Mouse (Mus musculus): ENCODE data around the gene Gm49486. TPM values are rescaled to one million over a fixed set of nuclear protein-coding genes. Genes with fewer than 3 reads are reported as not detected.

The Gm49486 gene
- polyA plus RNA-seq, 1 experiment from 2014 or later, result 0.94 TPM

GRCm38 (mm10) chr15:79199390-79199976, 29.7 kb upstream of the Gm49486 start:
- Histone ChIP-seq H3K4me1 (replicated peaks; ENCODE audit: control insufficient read depth, insufficient read depth, low read length) (peaks cover 18% of the 10 kb centered on the region), H3K9me3 (ENCODE audit: control insufficient read depth, low read length) (no peaks in the 10 kb centered on the region), H3K4me3 (replicated peaks; ENCODE audit: low read length) (no peak overlapping the region), H3K27me3 (replicated peaks; ENCODE audit: control insufficient read depth, insufficient read depth, low read length) (no peaks in the 10 kb centered on the region), H3K27ac (ENCODE audit: low read length) (no peak overlapping the region), H3K9ac (replicated peaks; ENCODE audit: low read depth, low read length) (no peak overlapping the region), H3K36me3 (ENCODE audit: control insufficient read depth, insufficient read depth) (no peaks in the 10 kb centered on the region), H3K4me2 (ENCODE audit: low read length) (no peak overlapping the region)
- no peak for ATAC-seq
- WGBS, result 92% methylated on average over 12 of the region's 12 CpGs

GRCm38 (mm10) chr15:79201491-79202150, 27.6 kb upstream of the Gm49486 start:
- peak overlapping the region; percentile 28 for H3K9ac ChIP-seq (replicated peaks; ENCODE audit: low read depth, low read length)
- peak; percentile 62 for ATAC-seq
- no peaks in the 10 kb centered on the region for H3K27me3 ChIP-seq (replicated peaks; ENCODE audit: control insufficient read depth, insufficient read depth, low read length)
- no peak overlapping the region for H3K4me2 ChIP-seq (ENCODE audit: low read length)
- H3K36me3 ChIP-seq (ENCODE audit: control insufficient read depth, insufficient read depth), result no peaks in the 10 kb centered on the region
- peaks cover 18% of the 10 kb centered on the region for H3K4me1 ChIP-seq (replicated peaks; ENCODE audit: control insufficient read depth, insufficient read depth, low read length)
- 9% methylated on average over 13 of the region's 13 CpGs for WGBS
- peak overlapping the region; percentile 41; the same call in 1 of the 2 replicates for H3K27ac ChIP-seq (ENCODE audit: low read length)
- no peak overlapping the region for H3K4me3 ChIP-seq (replicated peaks; ENCODE audit: low read length)
- H3K9me3 ChIP-seq (ENCODE audit: control insufficient read depth, low read length), result no peaks in the 10 kb centered on the region

- no peak overlapping the region for H3K4me3 ChIP-seq (replicated peaks; ENCODE audit: low read length)
- no peak overlapping the region for H3K4me2 ChIP-seq (ENCODE audit: low read length)
- H3K9me3 ChIP-seq (ENCODE audit: control insufficient read depth, low read length), result no peaks in the 10 kb centered on the region
- H3K27ac ChIP-seq (ENCODE audit: low read length), result no peak overlapping the region
- peak; percentile 67 for ATAC-seq
- 48% methylated on average over 10 of the region's 10 CpGs for WGBS
- H3K9ac ChIP-seq (replicated peaks; ENCODE audit: low read depth, low read length), result no peak overlapping the region; the same call in 1 of the 2 replicates
- peaks cover 18% of the 10 kb centered on the region for H3K4me1 ChIP-seq (replicated peaks; ENCODE audit: control insufficient read depth, insufficient read depth, low read length)
- no peaks in the 10 kb centered on the region for H3K36me3 ChIP-seq (ENCODE audit: control insufficient read depth, insufficient read depth)
- no peaks in the 10 kb centered on the region for H3K27me3 ChIP-seq (replicated peaks; ENCODE audit: control insufficient read depth, insufficient read depth, low read length)
Observed at GRCm38 (mm10) chr15:79202575-79202974, 26.6 kb upstream of the Gm49486 start.

GRCm38 (mm10) chr15:79208211-79208610, 21.0 kb upstream of the Gm49486 start:
- 77% methylated on average over 6 of the region's 6 CpGs for WGBS
- ATAC-seq, result no peak
- no peak overlapping the region for H3K4me3 ChIP-seq (replicated peaks; ENCODE audit: low read length)

GRCm38 (mm10) chr15:79208758-79209439, 20.3 kb upstream of the Gm49486 start:
- Histone ChIP-seq H3K27ac (ENCODE audit: low read length) (no peak overlapping the region), H3K4me3 (replicated peaks; ENCODE audit: low read length) (no peak overlapping the region), H3K36me3 (ENCODE audit: control insufficient read depth, insufficient read depth) (no peaks in the 10 kb centered on the region), H3K4me1 (replicated peaks; ENCODE audit: control insufficient read depth, insufficient read depth, low read length) (no peaks in the 10 kb centered on the region), H3K9me3 (ENCODE audit: control insufficient read depth, low read length) (no peaks in the 10 kb centered on the region), H3K4me2 (ENCODE audit: low read length) (no peak overlapping the region), H3K9ac (replicated peaks; ENCODE audit: low read depth, low read length) (no peak overlapping the region), H3K27me3 (replicated peaks; ENCODE audit: control insufficient read depth, insufficient read depth, low read length) (no peaks in the 10 kb centered on the region)
- ATAC-seq, result no peak
- 79% methylated on average over 27 of the region's 27 CpGs for WGBS

More at GRCm38 (mm10) chr15:79208211-79208610, 21.0 kb upstream of the Gm49486 start:
- no peaks in the 10 kb centered on the region for H3K27me3 ChIP-seq (replicated peaks; ENCODE audit: control insufficient read depth, insufficient read depth, low read length)
- H3K4me1 ChIP-seq (replicated peaks; ENCODE audit: control insufficient read depth, insufficient read depth, low read length), result no peaks in the 10 kb centered on the region
- H3K36me3 ChIP-seq (ENCODE audit: control insufficient read depth, insufficient read depth), result no peaks in the 10 kb centered on the region
- H3K4me2 ChIP-seq (ENCODE audit: low read length), result no peak overlapping the region
- no peaks in the 10 kb centered on the region for H3K9me3 ChIP-seq (ENCODE audit: control insufficient read depth, low read length)
- no peak overlapping the region for H3K27ac ChIP-seq (ENCODE audit: low read length)
- H3K9ac ChIP-seq (replicated peaks; ENCODE audit: low read depth, low read length), result no peak overlapping the region

GRCm38 (mm10) chr15:79210357-79210756, 18.8 kb upstream of the Gm49486 start:
- no peaks in the 10 kb centered on the region for H3K9me3 ChIP-seq (ENCODE audit: control insufficient read depth, low read length)
- no peaks in the 10 kb centered on the region for H3K36me3 ChIP-seq (ENCODE audit: control insufficient read depth, insufficient read depth)
- H3K4me3 ChIP-seq (replicated peaks; ENCODE audit: low read length), result no peak overlapping the region
- no peak overlapping the region for H3K4me2 ChIP-seq (ENCODE audit: low read length)
- ATAC-seq, result no peak
- H3K9ac ChIP-seq (replicated peaks; ENCODE audit: low read depth, low read length), result no peak overlapping the region
- H3K4me1 ChIP-seq (replicated peaks; ENCODE audit: control insufficient read depth, insufficient read depth, low read length), result no peaks in the 10 kb centered on the region
- H3K27me3 ChIP-seq (replicated peaks; ENCODE audit: control insufficient read depth, insufficient read depth, low read length), result no peaks in the 10 kb centered on the region
- WGBS, result 68% methylated on average over 2 of the region's 2 CpGs
- no peak overlapping the region for H3K27ac ChIP-seq (ENCODE audit: low read length)

- ATAC-seq, result no peak
- Histone ChIP-seq H3K4me1 (replicated peaks; ENCODE audit: control insufficient read depth, insufficient read depth, low read length) (no peaks in the 10 kb centered on the region), H3K27ac (ENCODE audit: low read length) (no peak overlapping the region), H3K27me3 (replicated peaks; ENCODE audit: control insufficient read depth, insufficient read depth, low read length) (no peaks in the 10 kb centered on the region), H3K9me3 (ENCODE audit: control insufficient read depth, low read length) (no peaks in the 10 kb centered on the region), H3K4me3 (replicated peaks; ENCODE audit: low read length) (no peak overlapping the region), H3K4me2 (ENCODE audit: low read length) (no peak overlapping the region), H3K9ac (replicated peaks; ENCODE audit: low read depth, low read length) (no peak overlapping the region), H3K36me3 (ENCODE audit: control insufficient read depth, insufficient read depth) (no peaks in the 10 kb centered on the region)
- 75% methylated on average over 26 of the region's 26 CpGs for WGBS
Observed at GRCm38 (mm10) chr15:79212750-79213446, 16.3 kb upstream of the Gm49486 start.

GRCm38 (mm10) chr15:79213591-79213990, 15.6 kb upstream of the Gm49486 start:
- Histone ChIP-seq H3K4me1 (replicated peaks; ENCODE audit: control insufficient read depth, insufficient read depth, low read length) (no peaks in the 10 kb centered on the region), H3K27me3 (replicated peaks; ENCODE audit: control insufficient read depth, insufficient read depth, low read length) (no peaks in the 10 kb centered on the region), H3K27ac (ENCODE audit: low read length) (no peak overlapping the region), H3K4me2 (ENCODE audit: low read length) (no peak overlapping the region), H3K9ac (replicated peaks; ENCODE audit: low read depth, low read length) (no peak overlapping the region), H3K9me3 (ENCODE audit: control insufficient read depth, low read length) (no peaks in the 10 kb centered on the region), H3K4me3 (replicated peaks; ENCODE audit: low read length) (no peak overlapping the region), H3K36me3 (ENCODE audit: control insufficient read depth, insufficient read depth) (no peaks in the 10 kb centered on the region)
- no peak for ATAC-seq
- 78% methylated on average over 6 of the region's 6 CpGs for WGBS

GRCm38 (mm10) chr15:79216191-79216590, 13.0 kb upstream of the Gm49486 start:
- no peak overlapping the region for H3K4me3 ChIP-seq (replicated peaks; ENCODE audit: low read length)
- H3K4me1 ChIP-seq (replicated peaks; ENCODE audit: control insufficient read depth, insufficient read depth, low read length), result no peaks in the 10 kb centered on the region
- no peak overlapping the region for H3K27ac ChIP-seq (ENCODE audit: low read length)
- whole genome bisulfite sequencing, result 74% methylated on average over 3 of the region's 3 CpGs
- H3K27me3 ChIP-seq (replicated peaks; ENCODE audit: control insufficient read depth, insufficient read depth, low read length), result no peaks in the 10 kb centered on the region
- H3K36me3 ChIP-seq (ENCODE audit: control insufficient read depth, insufficient read depth), result no peaks in the 10 kb centered on the region
- no peak overlapping the region for H3K4me2 ChIP-seq (ENCODE audit: low read length)
- no peak overlapping the region for H3K9ac ChIP-seq (replicated peaks; ENCODE audit: low read depth, low read length)
- no peaks in the 10 kb centered on the region for H3K9me3 ChIP-seq (ENCODE audit: control insufficient read depth, low read length)
- no peak for ATAC-seq

Measured in forebrain, embryonic 16.5 days (tissue).